Mouse (Mus musculus): Measurements from ENCODE around the gene Tnks1bp1.

- TF ChIP-seq CTCF (conservative IDR thresholded peaks at IDR 0.05; ENCODE audit: low read length) (no peak), NANOG (IDR thresholded peaks at IDR 0.05; ENCODE audit: borderline replicate concordance, low read length) (no peak), POU5F1 (IDR thresholded peaks at IDR 0.05; ENCODE audit: borderline replicate concordance, low read length) (no peak)
Observed at GRCm38 (mm10) chr2:85110288-85110875, 62.6 kb downstream of the Tnks1bp1 start.
